Mouse (Mus musculus): Measurements from ENCODE around the gene Twsg1. TPM values are rescaled to one million over a fixed set of nuclear protein-coding genes. Genes with fewer than 3 reads are reported as not detected.
"Not testable (repeated sequence)": the region's sequence is repeated elsewhere in the genome, so short reads cannot be mapped to it uniquely, and the experiment has no call there.

The Twsg1 gene
- 119 and 121 TPM in 2 replicates for polyA plus RNA-seq (2014; fragmentation: Nextera tagmentation; extraction: Ambion mirVana)

GRCm38 (mm10) chr17:65950622-65951404 is at the start of gene Twsg1:
Twsg1 (minus strand) TSS chr17:65951226.
- peak; percentile 96 for ATAC-seq (ENCODE audit: insufficient number of reproducible peaks, insufficient read depth, low FRiP score, low read depth)
- Histone ChIP-seq H3K4me3 (ENCODE audit: control insufficient read depth in 1 of 2, insufficient read depth in 1 of 2, low read depth in 1 of 2, low read length in 2 of 2) (peak within 1 kb of the TSS; percentile 69 to 89), H3K9ac (ENCODE audit: low read length) (peak within 1 kb of the TSS; percentile 82), H3K9me3 (ENCODE audit: control insufficient read depth, low read length) (no peaks in the 10 kb centered on the region), H3K27me3 (ENCODE audit: control insufficient read depth, insufficient read depth, low read length) (no peaks in the 10 kb centered on the region), H3K4me2 (ENCODE audit: low read length) (peak within 1 kb of the TSS; percentile 78), H3K36me3 (ENCODE audit: control insufficient read depth, insufficient read depth, low read length) (peaks cover 24% of the 10 kb centered on the region), H3K4me1 (ENCODE audit: control insufficient read depth in 2 of 2, insufficient read depth in 2 of 2, low read length in 2 of 2) (peaks cover 5 to 22% of the 10 kb centered on the region in 2 experiments), H3K27ac (replicated peaks in 1 of 2; ENCODE audit: control insufficient read depth in 1 of 2, insufficient read depth in 1 of 2, low read depth in 2 of 2, low read length in 2 of 2) (peak within 1 kb of the TSS; percentile 77 to 78)
- under 1% methylated on average over 83 of the region's 87 CpGs for WGBS

- ATAC-seq (ENCODE audit: insufficient number of reproducible peaks, insufficient read depth, low FRiP score, low read depth): no peak
These were observed 37.3 kb upstream of the Twsg1 start for GRCm38 (mm10) chr17:65988151-65988820.

GRCm38 (mm10) chr17:65976720-65977119 is 25.7 kb upstream of the Twsg1 start:
- ATAC-seq (ENCODE audit: insufficient number of reproducible peaks, insufficient read depth, low FRiP score, low read depth); H3K9me3 ChIP-seq (ENCODE audit: control insufficient read depth, low read length); H3K4me2 ChIP-seq (ENCODE audit: low read length); H3K4me3 ChIP-seq (ENCODE audit: control insufficient read depth in 1 of 2, insufficient read depth in 1 of 2, low read depth in 1 of 2, low read length in 2 of 2); H3K4me1 ChIP-seq (ENCODE audit: control insufficient read depth in 2 of 2, insufficient read depth in 2 of 2, low read length in 2 of 2); H3K9ac ChIP-seq (ENCODE audit: low read length); H3K27me3 ChIP-seq (ENCODE audit: control insufficient read depth, insufficient read depth, low read length); H3K27ac ChIP-seq (replicated peaks in 1 of 2; ENCODE audit: control insufficient read depth in 1 of 2, insufficient read depth in 1 of 2, low read depth in 2 of 2, low read length in 2 of 2): not testable (repeated sequence)
- 0 out of 2 replicates have a peak, but pooled peaks cover 10% of the 10 kb centered on the region for H3K36me3 ChIP-seq (ENCODE audit: control insufficient read depth, insufficient read depth, low read length)

More at GRCm38 (mm10) chr17:65988151-65988820, 37.3 kb upstream of the Twsg1 start:
- no peak overlapping the region for H3K9ac ChIP-seq (ENCODE audit: low read length)
- no peaks in the 10 kb centered on the region for H3K27me3 ChIP-seq (ENCODE audit: control insufficient read depth, insufficient read depth, low read length)
- H3K4me2 ChIP-seq (ENCODE audit: low read length): no peak overlapping the region
- H3K27ac ChIP-seq (replicated peaks in 1 of 2; ENCODE audit: control insufficient read depth in 1 of 2, insufficient read depth in 1 of 2, low read depth in 2 of 2, low read length in 2 of 2): no peak overlapping the region
- 84% methylated on average over 3 of the region's 3 CpGs for WGBS
- H3K4me3 ChIP-seq (ENCODE audit: control insufficient read depth in 1 of 2, insufficient read depth in 1 of 2, low read depth in 1 of 2, low read length in 2 of 2): no peak overlapping the region
- H3K9me3 ChIP-seq (ENCODE audit: control insufficient read depth, low read length): no peaks in the 10 kb centered on the region
- H3K4me1 ChIP-seq (ENCODE audit: control insufficient read depth in 2 of 2, insufficient read depth in 2 of 2, low read length in 2 of 2): peaks cover 0 to 4% of the 10 kb centered on the region in 2 experiments; a peak in 1 of 4 replicates
- 0 out of 2 replicates have a peak, but pooled peaks cover 3% of the 10 kb centered on the region for H3K36me3 ChIP-seq (ENCODE audit: control insufficient read depth, insufficient read depth, low read length)

- H3K9me3 ChIP-seq (ENCODE audit: control insufficient read depth, low read length): no peaks in the 10 kb centered on the region
- no peak; the same call in 1 of the 2 replicates for ATAC-seq (ENCODE audit: insufficient number of reproducible peaks, insufficient read depth, low FRiP score, low read depth)
- no peaks in the 10 kb centered on the region for H3K4me1 ChIP-seq (ENCODE audit: control insufficient read depth in 2 of 2, insufficient read depth in 2 of 2, low read length in 2 of 2)
- 67% methylated on average over 11 of the region's 11 CpGs for WGBS
- no peak overlapping the region for H3K4me3 ChIP-seq (ENCODE audit: control insufficient read depth in 1 of 2, insufficient read depth in 1 of 2, low read depth in 1 of 2, low read length in 2 of 2)
- no peak overlapping the region for H3K9ac ChIP-seq (ENCODE audit: low read length)
- H3K36me3 ChIP-seq (ENCODE audit: control insufficient read depth, insufficient read depth, low read length): peaks cover 7% of the 10 kb centered on the region; the same call in 1 of the 2 replicates
- no peak overlapping the region for H3K27ac ChIP-seq (replicated peaks in 1 of 2; ENCODE audit: control insufficient read depth in 1 of 2, insufficient read depth in 1 of 2, low read depth in 2 of 2, low read length in 2 of 2)
- H3K4me2 ChIP-seq (ENCODE audit: low read length): no peak overlapping the region
- H3K27me3 ChIP-seq (ENCODE audit: control insufficient read depth, insufficient read depth, low read length): no peaks in the 10 kb centered on the region
These were observed 16.7 kb upstream of the Twsg1 start for GRCm38 (mm10) chr17:65967751-65968150.

- H3K4me1 ChIP-seq (ENCODE audit: control insufficient read depth in 2 of 2, insufficient read depth in 2 of 2, low read length in 2 of 2): peaks cover 2 to 4% of the 10 kb centered on the region in 2 experiments; a peak in 2 of 4 replicates
- WGBS: 89% methylated on average over 2 of the region's 2 CpGs
- no peaks in the 10 kb centered on the region for H3K27me3 ChIP-seq (ENCODE audit: control insufficient read depth, insufficient read depth, low read length)
- no peaks in the 10 kb centered on the region for H3K9me3 ChIP-seq (ENCODE audit: control insufficient read depth, low read length)
- H3K4me3 ChIP-seq (ENCODE audit: control insufficient read depth in 1 of 2, insufficient read depth in 1 of 2, low read depth in 1 of 2, low read length in 2 of 2): no peak overlapping the region
- no peak for ATAC-seq (ENCODE audit: insufficient number of reproducible peaks, insufficient read depth, low FRiP score, low read depth)
- no peak overlapping the region for H3K4me2 ChIP-seq (ENCODE audit: low read length)
- H3K27ac ChIP-seq (replicated peaks in 1 of 2; ENCODE audit: control insufficient read depth in 1 of 2, insufficient read depth in 1 of 2, low read depth in 2 of 2, low read length in 2 of 2): no peak overlapping the region
- H3K36me3 ChIP-seq (ENCODE audit: control insufficient read depth, insufficient read depth, low read length): no peaks in the 10 kb centered on the region
- no peak overlapping the region for H3K9ac ChIP-seq (ENCODE audit: low read length)
These were observed 11.2 kb upstream of the Twsg1 start for GRCm38 (mm10) chr17:65962263-65962662.

- H3K27ac ChIP-seq (replicated peaks in 1 of 2; ENCODE audit: control insufficient read depth in 1 of 2, insufficient read depth in 1 of 2, low read depth in 2 of 2, low read length in 2 of 2): no peak overlapping the region
- H3K9me3 ChIP-seq (ENCODE audit: control insufficient read depth, low read length): no peaks in the 10 kb centered on the region
- H3K36me3 ChIP-seq (ENCODE audit: control insufficient read depth, insufficient read depth, low read length): no peaks in the 10 kb centered on the region
- no peak overlapping the region for H3K4me3 ChIP-seq (ENCODE audit: control insufficient read depth in 1 of 2, insufficient read depth in 1 of 2, low read depth in 1 of 2, low read length in 2 of 2)
- no peak overlapping the region for H3K9ac ChIP-seq (ENCODE audit: low read length)
- WGBS: 81% methylated on average over 2 of the region's 2 CpGs
- H3K4me1 ChIP-seq (ENCODE audit: control insufficient read depth in 2 of 2, insufficient read depth in 2 of 2, low read length in 2 of 2): peaks cover 3 to 6% of the 10 kb centered on the region in 2 experiments; a peak in 2 of 4 replicates
- H3K4me2 ChIP-seq (ENCODE audit: low read length): no peak overlapping the region
- ATAC-seq (ENCODE audit: insufficient number of reproducible peaks, insufficient read depth, low FRiP score, low read depth): peak; percentile 61
- H3K27me3 ChIP-seq (ENCODE audit: control insufficient read depth, insufficient read depth, low read length): no peaks in the 10 kb centered on the region
These were observed 10.6 kb upstream of the Twsg1 start for GRCm38 (mm10) chr17:65961606-65962136.

- Histone ChIP-seq H3K4me1 (ENCODE audit: control insufficient read depth in 2 of 2, insufficient read depth in 2 of 2, low read length in 2 of 2) (peaks cover 3 to 6% of the 10 kb centered on the region in 2 experiments; a peak in 2 of 4 replicates), H3K27me3 (ENCODE audit: control insufficient read depth, insufficient read depth, low read length) (no peaks in the 10 kb centered on the region), H3K4me3 (ENCODE audit: control insufficient read depth in 1 of 2, insufficient read depth in 1 of 2, low read depth in 1 of 2, low read length in 2 of 2) (no peak overlapping the region), H3K27ac (replicated peaks in 1 of 2; ENCODE audit: control insufficient read depth in 1 of 2, insufficient read depth in 1 of 2, low read depth in 2 of 2, low read length in 2 of 2) (no peak overlapping the region), H3K36me3 (ENCODE audit: control insufficient read depth, insufficient read depth, low read length) (no peaks in the 10 kb centered on the region), H3K4me2 (ENCODE audit: low read length) (no peak overlapping the region), H3K9me3 (ENCODE audit: control insufficient read depth, low read length) (no peaks in the 10 kb centered on the region), H3K9ac (ENCODE audit: low read length) (no peak overlapping the region)
- no peak for ATAC-seq (ENCODE audit: insufficient number of reproducible peaks, insufficient read depth, low FRiP score, low read depth)
- 61% methylated on average over 3 of the region's 3 CpGs for WGBS
These were observed 8.0 kb upstream of the Twsg1 start for GRCm38 (mm10) chr17:65959011-65959410.

Measured in heart, embryonic 14.5 days (tissue).